Mouse (Mus musculus) small intestine, adult 2 months (tissue): ENCODE measurements around the gene Gm20388. TPM values are rescaled to one million over a fixed set of nuclear protein-coding genes. Genes with fewer than 3 reads are reported as not detected.

Experiments
- H3K27ac ChIP-seq: fragments of 200-500 bp; 2 replicates; pipeline ENCODE4 v1.5.1; 2012; ENCODE audit warnings: low read depth, low read length, control low read depth, inconsistent platforms; ENCODE audit not compliant: insufficient read depth
- H3K27me3 ChIP-seq: fragments of 200-500 bp; 2 replicates; pipeline ENCODE4 v1.6.1; 2012; ENCODE audit warnings: mild to moderate bottlenecking, moderate library complexity, low read length, inconsistent platforms; ENCODE audit not compliant: control insufficient read depth, insufficient read depth
- H3K36me3 ChIP-seq: fragments of 200-500 bp; 2 replicates; pipeline ENCODE4 v1.6.1; 2012; ENCODE audit warnings: mild to moderate bottlenecking, low read length, control low read depth, inconsistent platforms; ENCODE audit not compliant: control insufficient read depth, insufficient read depth
- H3K4me1 ChIP-seq: fragments of 200-500 bp; 2 replicates; pipeline ENCODE4 v1.6.1; 2012; ENCODE audit warnings: low read length, inconsistent platforms, mixed read lengths; ENCODE audit not compliant: control insufficient read depth, insufficient read depth, insufficient read length
- H3K4me3 ChIP-seq: fragments of 200-500 bp; 2 replicates; pipeline ENCODE4 v1.5.1; 2012; ENCODE audit warnings: low read depth, mild to moderate bottlenecking, control low read depth, inconsistent platforms, low read length, moderate library complexity
- CTCF ChIP-seq: fragments of 200-500 bp; IDR thresholded peaks from 2 replicates; pipeline ENCODE4 v1.5.1; 2012; ENCODE audit warnings: low read depth, mild to moderate bottlenecking, control low read depth, inconsistent platforms, low read length, moderate library complexity, mixed read lengths; ENCODE audit not compliant: insufficient replicate concordance, insufficient read length; ENCODE audit errors: extremely low read depth
- POLR2A ChIP-seq: fragments of 200-500 bp; IDR thresholded peaks from 2 replicates; pipeline ENCODE4 v1.6.1; 2012; ENCODE audit warnings: low read depth, mild to moderate bottlenecking, control low read depth, inconsistent platforms, low read length, moderate library complexity
- WGBS: fragments of 180-500 bp; shearing (Covaris S2); methylation state at CpG from one replicate; pipeline ENCODE4 v1.1.7; 2018; 5-methylcytosine and 5-hydroxymethylcytosine counted together
- polyA plus RNA-seq: library from polyadenylated mRNA; depleted of rRNA; stranded (reverse); fragments of >200 nt; gene quantifications from 2 replicates; pipeline ENCODE4 v1.2.3, GENCODE M21; 2012

Gm20388 gene
- polyA plus RNA-seq, 1 experiment = 37.3 TPM

- Histone ChIP-seq H3K27ac (no peak overlapping the region), H3K36me3 (no peaks in the 10 kb centered on the region), H3K4me1 (0 out of 2 replicates have a peak, but pooled peaks cover 4% of the 10 kb centered on the region), H3K4me3 (no peak overlapping the region), H3K27me3 (no peaks in the 10 kb centered on the region)
- TF ChIP-seq CTCF (no peak), POLR2A (no peak)
- WGBS = 94% methylated on average over 1 of the region's 1 CpGs
These were observed 2232.6 kb downstream of the Gm20388 start for GRCm38 (mm10) chr8:122143231-122143630.

- Histone ChIP-seq H3K27ac (peak overlapping the region; percentile 55), H3K36me3 (no peaks in the 10 kb centered on the region), H3K4me3 (no peak overlapping the region), H3K4me1 (0 out of 2 replicates have a peak, but pooled peaks cover 4% of the 10 kb centered on the region), H3K27me3 (no peaks in the 10 kb centered on the region)
- TF ChIP-seq POLR2A (no peak), CTCF (no peak)
- WGBS = 57% methylated on average over 11 of the region's 11 CpGs
These were observed 2234.2 kb downstream of the Gm20388 start for GRCm38 (mm10) chr8:122144729-122145311.

- no peak overlapping the region for H3K4me3 ChIP-seq
- no peak for TF ChIP-seq POLR2A
- TF ChIP-seq CTCF = no peak
- WGBS = 66% methylated on average over 4 of the region's 4 CpGs
- no peaks in the 10 kb centered on the region for H3K27me3 ChIP-seq
- H3K27ac ChIP-seq = no peak overlapping the region
- H3K36me3 ChIP-seq = no peaks in the 10 kb centered on the region
- H3K4me1 ChIP-seq = 0 out of 2 replicates have a peak, but pooled peaks cover 4% of the 10 kb centered on the region
These were observed 2238.4 kb downstream of the Gm20388 start for GRCm38 (mm10) chr8:122149045-122149444.

- no peak overlapping the region for H3K4me3 ChIP-seq
- H3K27me3 ChIP-seq = no peaks in the 10 kb centered on the region
- no peaks in the 10 kb centered on the region for H3K36me3 ChIP-seq
- H3K27ac ChIP-seq = no peak overlapping the region
- no peak for TF ChIP-seq CTCF
- TF ChIP-seq POLR2A = no peak
- 0 out of 2 replicates have a peak, but pooled peaks cover 2% of the 10 kb centered on the region for H3K4me1 ChIP-seq
- 85% methylated on average over 8 of the region's 8 CpGs for WGBS
These were observed 2239.0 kb downstream of the Gm20388 start for GRCm38 (mm10) chr8:122149606-122150005.

GRCm38 (mm10) chr8:122151541-122151940 lies 2240.9 kb downstream of the Gm20388 start:
- no peak overlapping the region for H3K4me3 ChIP-seq
- no peaks in the 10 kb centered on the region for H3K36me3 ChIP-seq
- no peak overlapping the region for H3K27ac ChIP-seq
- TF ChIP-seq CTCF = no peak
- no peak for TF ChIP-seq POLR2A
- 67% methylated on average over 3 of the region's 3 CpGs for WGBS
- H3K27me3 ChIP-seq = no peaks in the 10 kb centered on the region
- no peaks in the 10 kb centered on the region for H3K4me1 ChIP-seq

- no peak overlapping the region for H3K27ac ChIP-seq
- H3K4me1 ChIP-seq = no peaks in the 10 kb centered on the region
- H3K4me3 ChIP-seq = no peak overlapping the region
- TF ChIP-seq CTCF (no peak), POLR2A (no peak)
- H3K36me3 ChIP-seq = no peaks in the 10 kb centered on the region
- 56% methylated on average over 10 of the region's 10 CpGs for WGBS
- no peaks in the 10 kb centered on the region for H3K27me3 ChIP-seq
These were observed 2244.5 kb downstream of the Gm20388 start for GRCm38 (mm10) chr8:122155082-122155643.

GRCm38 (mm10) chr8:122155964-122156363 lies 2245.3 kb downstream of the Gm20388 start:
- H3K4me3 ChIP-seq = no peak overlapping the region
- H3K27me3 ChIP-seq = no peaks in the 10 kb centered on the region
- no peak overlapping the region for H3K27ac ChIP-seq
- no peak for TF ChIP-seq CTCF
- TF ChIP-seq POLR2A = no peak
- H3K36me3 ChIP-seq = no peaks in the 10 kb centered on the region
- 87% methylated on average over 9 of the region's 9 CpGs for WGBS
- no peaks in the 10 kb centered on the region for H3K4me1 ChIP-seq
